Mouse (Mus musculus): Measurements from ENCODE around the gene Tmem222. TPM values are rescaled to one million over a fixed set of nuclear protein-coding genes. Genes with fewer than 3 reads are reported as not detected.

Tmem222 gene
- polyA plus RNA-seq, 1 experiment from 2014 or later: 57.1 TPM

- no peaks in the 10 kb centered on the region for H3K27me3 ChIP-seq (ENCODE audit: control insufficient read depth, insufficient read depth, low read length)
- no peak overlapping the region for H3K4me3 ChIP-seq (ENCODE audit: control insufficient read depth in 1 of 2, insufficient read depth in 1 of 2, low read depth in 1 of 2, low read length in 2 of 2)
- no peak overlapping the region for H3K27ac ChIP-seq (replicated peaks in 1 of 2; ENCODE audit: control insufficient read depth in 1 of 2, insufficient read depth in 1 of 2, low read depth in 2 of 2, low read length in 2 of 2)
- H3K4me1 ChIP-seq (ENCODE audit: control insufficient read depth in 2 of 2, insufficient read depth in 2 of 2, low read length in 2 of 2): no peaks in the 10 kb centered on the region
- no peak for ATAC-seq (ENCODE audit: insufficient number of reproducible peaks, insufficient read depth, low FRiP score, low read depth)
- H3K9me3 ChIP-seq (ENCODE audit: control insufficient read depth, low read length): no peaks in the 10 kb centered on the region
- H3K9ac ChIP-seq (ENCODE audit: low read length): no peak overlapping the region
- no peak overlapping the region for H3K4me2 ChIP-seq (ENCODE audit: low read length)
- peaks cover 62% of the 10 kb centered on the region for H3K36me3 ChIP-seq (ENCODE audit: control insufficient read depth, insufficient read depth, low read length)
- WGBS: 92% methylated on average over 7 of the region's 7 CpGs
Measured at GRCm38 (mm10) chr4:133304770-133305169, 27.2 kb upstream of the Tmem222 start.

DNA sequence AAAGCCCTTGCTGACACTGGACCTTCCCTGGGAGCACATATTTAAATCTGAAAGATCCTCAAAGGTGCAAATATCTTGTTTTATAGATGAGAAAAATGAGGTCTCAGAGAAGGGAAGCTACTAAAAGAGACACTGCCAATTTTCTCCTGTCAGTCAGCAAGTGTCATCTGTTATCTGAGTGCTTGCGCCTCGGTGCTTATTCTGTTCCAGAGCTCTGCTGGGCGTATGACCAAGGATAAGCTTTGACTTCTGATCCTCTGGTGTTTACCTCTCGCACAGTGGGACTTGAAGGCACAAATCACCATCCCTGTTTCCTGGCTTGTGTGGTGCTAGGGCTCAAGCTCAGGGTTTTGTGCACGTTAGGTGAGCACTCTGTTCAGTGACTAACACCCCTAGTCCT is 25.1 kb upstream of the Tmem222 start:
- 65% methylated on average over 5 of the region's 5 CpGs for WGBS
- no peak overlapping the region for H3K4me2 ChIP-seq (ENCODE audit: low read length)

GRCm38 (mm10) chr4:133301802-133302201 is 24.2 kb upstream of the Tmem222 start:
- H3K4me3 ChIP-seq (ENCODE audit: control insufficient read depth in 1 of 2, insufficient read depth in 1 of 2, low read depth in 1 of 2, low read length in 2 of 2): no peak overlapping the region
- no peak overlapping the region for H3K9ac ChIP-seq (ENCODE audit: low read length)
- H3K4me1 ChIP-seq (ENCODE audit: control insufficient read depth in 2 of 2, insufficient read depth in 2 of 2, low read length in 2 of 2): peaks cover 4 to 5% of the 10 kb centered on the region in 2 experiments; a peak in 3 of 4 replicates
- ATAC-seq (ENCODE audit: insufficient number of reproducible peaks, insufficient read depth, low FRiP score, low read depth): no peak
- no peak overlapping the region for H3K27ac ChIP-seq (replicated peaks in 1 of 2; ENCODE audit: control insufficient read depth in 1 of 2, insufficient read depth in 1 of 2, low read depth in 2 of 2, low read length in 2 of 2)
- H3K4me2 ChIP-seq (ENCODE audit: low read length): no peak overlapping the region
- 23% methylated on average over 4 of the region's 4 CpGs for whole genome bisulfite sequencing
- H3K27me3 ChIP-seq (ENCODE audit: control insufficient read depth, insufficient read depth, low read length): no peaks in the 10 kb centered on the region
- H3K9me3 ChIP-seq (ENCODE audit: control insufficient read depth, low read length): no peaks in the 10 kb centered on the region
- H3K36me3 ChIP-seq (ENCODE audit: control insufficient read depth, insufficient read depth, low read length): peaks cover 64% of the 10 kb centered on the region

More for the DNA sequence above, 25.1 kb upstream of the Tmem222 start:
- Histone ChIP-seq H3K9ac (ENCODE audit: low read length) (no peak overlapping the region), H3K36me3 (ENCODE audit: control insufficient read depth, insufficient read depth, low read length) (peaks cover 60% of the 10 kb centered on the region), H3K27ac (replicated peaks in 1 of 2; ENCODE audit: control insufficient read depth in 1 of 2, insufficient read depth in 1 of 2, low read depth in 2 of 2, low read length in 2 of 2) (no peak overlapping the region), H3K4me1 (ENCODE audit: control insufficient read depth in 2 of 2, insufficient read depth in 2 of 2, low read length in 2 of 2) (peaks cover under 1 to 4% of the 10 kb centered on the region in 2 experiments; a peak in 3 of 4 replicates), H3K9me3 (ENCODE audit: control insufficient read depth, low read length) (no peaks in the 10 kb centered on the region), H3K4me3 (ENCODE audit: control insufficient read depth in 1 of 2, insufficient read depth in 1 of 2, low read depth in 1 of 2, low read length in 2 of 2) (no peak overlapping the region), H3K27me3 (ENCODE audit: control insufficient read depth, insufficient read depth, low read length) (no peaks in the 10 kb centered on the region)
- no peak for ATAC-seq (ENCODE audit: insufficient number of reproducible peaks, insufficient read depth, low FRiP score, low read depth)

GRCm38 (mm10) chr4:133300421-133300820 is 22.8 kb upstream of the Tmem222 start:
- Histone ChIP-seq H3K4me2 (ENCODE audit: low read length) (no peak overlapping the region), H3K4me3 (ENCODE audit: control insufficient read depth in 1 of 2, insufficient read depth in 1 of 2, low read depth in 1 of 2, low read length in 2 of 2) (no peak overlapping the region), H3K27me3 (ENCODE audit: control insufficient read depth, insufficient read depth, low read length) (no peaks in the 10 kb centered on the region), H3K9ac (ENCODE audit: low read length) (peak overlapping the region; percentile 38; the same call in 1 of the 2 replicates), H3K4me1 (ENCODE audit: control insufficient read depth in 2 of 2, insufficient read depth in 2 of 2, low read length in 2 of 2) (peaks cover 5 to 7% of the 10 kb centered on the region in 2 experiments; a peak in 3 of 4 replicates), H3K36me3 (ENCODE audit: control insufficient read depth, insufficient read depth, low read length) (peaks cover 73% of the 10 kb centered on the region), H3K27ac (replicated peaks in 1 of 2; ENCODE audit: control insufficient read depth in 1 of 2, insufficient read depth in 1 of 2, low read depth in 2 of 2, low read length in 2 of 2) (no peak overlapping the region), H3K9me3 (ENCODE audit: control insufficient read depth, low read length) (no peaks in the 10 kb centered on the region)
- ATAC-seq (ENCODE audit: insufficient number of reproducible peaks, insufficient read depth, low FRiP score, low read depth): no peak
- 84% methylated on average over 11 of the region's 11 CpGs for WGBS

DNA sequence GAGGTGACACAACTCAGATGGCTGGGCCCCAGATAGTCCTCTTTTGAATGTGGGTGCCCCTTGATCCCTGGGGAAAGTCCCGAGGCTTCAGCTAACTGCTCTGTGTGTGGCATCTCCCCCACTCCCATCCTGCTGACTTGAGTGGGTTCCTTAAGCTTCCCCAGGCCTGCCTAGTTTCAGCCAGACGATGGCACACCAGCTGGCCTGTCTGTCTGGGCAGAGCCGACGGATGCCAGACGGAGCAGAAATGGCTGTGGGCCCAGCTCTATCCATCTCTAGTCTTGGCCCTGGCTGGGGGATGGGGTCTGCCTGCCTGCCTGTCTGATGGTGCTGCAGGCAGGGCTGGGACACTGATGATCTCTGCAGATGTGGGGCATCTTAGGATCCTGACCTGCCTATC is 22.1 kb upstream of the Tmem222 start:
- WGBS: 56% methylated on average over 5 of the region's 5 CpGs
- Histone ChIP-seq H3K4me2 (ENCODE audit: low read length) (no peak overlapping the region), H3K4me3 (ENCODE audit: control insufficient read depth in 1 of 2, insufficient read depth in 1 of 2, low read depth in 1 of 2, low read length in 2 of 2) (no peak overlapping the region), H3K27ac (replicated peaks in 1 of 2; ENCODE audit: control insufficient read depth in 1 of 2, insufficient read depth in 1 of 2, low read depth in 2 of 2, low read length in 2 of 2) (no peak overlapping the region), H3K36me3 (ENCODE audit: control insufficient read depth, insufficient read depth, low read length) (peaks cover 73% of the 10 kb centered on the region), H3K9ac (ENCODE audit: low read length) (no peak overlapping the region), H3K4me1 (ENCODE audit: control insufficient read depth in 2 of 2, insufficient read depth in 2 of 2, low read length in 2 of 2) (peaks cover 5 to 7% of the 10 kb centered on the region in 2 experiments; a peak in 3 of 4 replicates), H3K27me3 (ENCODE audit: control insufficient read depth, insufficient read depth, low read length) (no peaks in the 10 kb centered on the region), H3K9me3 (ENCODE audit: control insufficient read depth, low read length) (no peaks in the 10 kb centered on the region)
- ATAC-seq (ENCODE audit: insufficient number of reproducible peaks, insufficient read depth, low FRiP score, low read depth): no peak

DNA sequence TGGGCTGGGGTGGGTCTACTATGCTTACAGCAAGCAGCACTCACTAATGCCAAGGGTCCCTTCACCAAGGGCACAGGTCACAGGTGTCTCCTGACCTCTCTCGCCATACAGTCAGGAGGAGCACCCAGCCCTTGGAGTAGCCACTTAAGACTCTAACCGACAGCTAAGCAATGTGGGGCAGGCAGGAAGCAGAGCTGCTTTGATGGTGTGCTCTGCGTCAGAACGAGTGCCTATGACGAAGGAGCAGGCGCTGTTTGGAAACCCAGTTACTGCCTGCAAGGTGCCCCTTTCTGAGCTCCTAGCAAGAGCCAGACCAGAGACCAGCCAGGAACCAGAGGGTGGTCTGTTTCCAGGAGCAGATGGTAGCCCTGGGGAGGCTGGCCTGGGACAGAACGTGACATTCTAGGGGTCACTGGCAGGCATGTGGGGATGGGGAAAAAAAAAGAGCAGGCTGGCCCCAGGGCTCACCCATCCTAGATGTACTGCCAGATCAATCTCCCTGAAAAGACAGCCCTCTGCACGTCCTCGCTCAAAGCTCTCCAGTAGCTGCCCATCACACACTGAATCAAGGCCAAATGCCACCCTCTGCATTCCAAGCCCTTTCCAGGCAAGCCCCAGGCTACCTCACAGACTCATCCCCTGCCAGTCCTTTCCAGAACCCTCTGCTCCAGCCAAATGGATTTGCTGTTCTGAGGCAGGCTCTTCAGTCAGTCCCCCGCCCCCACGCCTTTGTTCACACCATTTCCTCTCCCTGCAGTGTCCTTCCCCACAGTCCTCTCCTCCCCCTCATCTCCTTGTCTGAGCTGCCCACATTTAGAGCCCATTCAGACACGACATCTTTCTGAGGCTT is 21.1 kb upstream of the Tmem222 start:
- no peak overlapping the region for H3K9ac ChIP-seq (ENCODE audit: low read length)
- H3K4me1 ChIP-seq (ENCODE audit: control insufficient read depth in 2 of 2, insufficient read depth in 2 of 2, low read length in 2 of 2): peaks cover 5 to 7% of the 10 kb centered on the region in 2 experiments; a peak in 3 of 4 replicates
- WGBS: 50% methylated on average over 12 of the region's 12 CpGs
- no peaks in the 10 kb centered on the region for H3K27me3 ChIP-seq (ENCODE audit: control insufficient read depth, insufficient read depth, low read length)
- no peaks in the 10 kb centered on the region for H3K9me3 ChIP-seq (ENCODE audit: control insufficient read depth, low read length)
- H3K36me3 ChIP-seq (ENCODE audit: control insufficient read depth, insufficient read depth, low read length): peaks cover 73% of the 10 kb centered on the region
- no peak overlapping the region for H3K27ac ChIP-seq (replicated peaks in 1 of 2; ENCODE audit: control insufficient read depth in 1 of 2, insufficient read depth in 1 of 2, low read depth in 2 of 2, low read length in 2 of 2)
- H3K4me3 ChIP-seq (ENCODE audit: control insufficient read depth in 1 of 2, insufficient read depth in 1 of 2, low read depth in 1 of 2, low read length in 2 of 2): no peak overlapping the region
- no peak for ATAC-seq (ENCODE audit: insufficient number of reproducible peaks, insufficient read depth, low FRiP score, low read depth)
- H3K4me2 ChIP-seq (ENCODE audit: low read length): no peak overlapping the region

DNA sequence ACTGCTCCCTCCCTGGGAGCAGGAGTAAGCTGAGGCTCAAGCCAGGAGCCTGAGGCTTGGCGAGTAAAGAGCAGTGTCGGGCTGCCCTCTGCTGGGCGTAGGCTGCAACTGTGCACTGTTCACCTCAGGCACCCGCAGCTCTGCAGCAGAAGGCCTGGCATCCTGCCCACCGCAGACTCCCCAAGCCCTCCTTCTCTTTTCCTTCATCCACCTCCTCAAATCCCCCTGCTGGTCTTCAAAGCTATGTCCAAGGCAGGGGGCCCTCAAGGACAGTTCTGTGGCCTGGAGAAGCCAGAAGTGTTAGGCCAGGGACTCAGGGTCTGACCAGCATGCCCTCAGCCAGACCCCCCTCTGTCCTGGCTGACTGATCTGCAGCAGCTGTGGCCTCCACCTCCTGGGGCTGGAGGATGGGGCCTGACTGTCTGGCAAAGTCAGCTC is 20.2 kb upstream of the Tmem222 start:
- no peak overlapping the region for H3K4me3 ChIP-seq (ENCODE audit: control insufficient read depth in 1 of 2, insufficient read depth in 1 of 2, low read depth in 1 of 2, low read length in 2 of 2)
- H3K9me3 ChIP-seq (ENCODE audit: control insufficient read depth, low read length): no peaks in the 10 kb centered on the region
- peaks cover 70% of the 10 kb centered on the region for H3K36me3 ChIP-seq (ENCODE audit: control insufficient read depth, insufficient read depth, low read length)
- no peak overlapping the region for H3K27ac ChIP-seq (replicated peaks in 1 of 2; ENCODE audit: control insufficient read depth in 1 of 2, insufficient read depth in 1 of 2, low read depth in 2 of 2, low read length in 2 of 2)
- H3K4me2 ChIP-seq (ENCODE audit: low read length): no peak overlapping the region
- H3K27me3 ChIP-seq (ENCODE audit: control insufficient read depth, insufficient read depth, low read length): no peaks in the 10 kb centered on the region
- peaks cover 7 to 9% of the 10 kb centered on the region in 2 experiments for H3K4me1 ChIP-seq (ENCODE audit: control insufficient read depth in 2 of 2, insufficient read depth in 2 of 2, low read length in 2 of 2)
- ATAC-seq (ENCODE audit: insufficient number of reproducible peaks, insufficient read depth, low FRiP score, low read depth): 0 out of 2 replicates have a peak, but pooled peaks have one; percentile 42
- WGBS: 2% methylated on average over 5 of the region's 5 CpGs
- no peak overlapping the region for H3K9ac ChIP-seq (ENCODE audit: low read length)
